Mouse (Mus musculus) lung, embryonic 15.5 days (tissue): ENCODE data around the gene Slc25a22. TPM values are rescaled to one million over a fixed set of nuclear protein-coding genes. Genes with fewer than 3 reads are reported as not detected.
A peak's percentile ranks its signal among the peaks of the same experiment; 100 is the strongest.
"Not testable (repeated sequence)": the region's sequence is repeated elsewhere in the genome, so short reads cannot be mapped to it uniquely, and the experiment has no call there.

Experiments used
- ATAC-seq: fragments of 200-750 bp; cut with Nextera tagmentation; 2 replicates; pipeline ENCODE4 v1.8.0; 2017; ENCODE audit warnings: moderate number of reproducible peaks, borderline replicate concordance; ENCODE audit not compliant: low FRiP score, low TSS enrichment; ENCODE audit errors: extremely low read depth
- H3K27ac ChIP-seq: fragments of 300-500 bp; sonication (generic); 2 replicates; pipeline ENCODE4 v1.5.1; 2015; ENCODE audit warnings: moderate library complexity, mild to moderate bottlenecking, inconsistent platforms
- H3K27me3 ChIP-seq: fragments of 300-500 bp; sonication (generic); 2 replicates; pipeline ENCODE4 v1.6.1; 2015; ENCODE audit warnings: inconsistent platforms
- H3K36me3 ChIP-seq: fragments of 300-500 bp; sonication (generic); 2 replicates; pipeline ENCODE4 v1.6.1; 2015; ENCODE audit warnings: inconsistent platforms
- H3K4me1 ChIP-seq: fragments of 300-500 bp; sonication (generic); 2 replicates; pipeline ENCODE4 v1.6.1; 2015; ENCODE audit warnings: inconsistent platforms
- H3K4me2 ChIP-seq: fragments of 300-500 bp; sonication (generic); 2 replicates; pipeline ENCODE4 v1.6.1; 2015; ENCODE audit warnings: inconsistent platforms, mild to moderate bottlenecking, moderate library complexity
- H3K4me3 ChIP-seq: fragments of 300-500 bp; sonication (generic); 2 replicates; pipeline ENCODE4 v1.5.1; 2015; ENCODE audit warnings: mild to moderate bottlenecking, inconsistent platforms
- H3K9ac ChIP-seq: fragments of 300-500 bp; sonication (generic); 2 replicates; pipeline ENCODE4 v1.6.1; 2015; ENCODE audit warnings: inconsistent platforms
- H3K9me3 ChIP-seq: fragments of 300-500 bp; sonication (generic); 2 replicates; pipeline ENCODE4 v1.6.1; 2016; ENCODE audit warnings: inconsistent platforms
- WGBS: fragments of 180-500 bp; shearing (Covaris S2); methylation state at CpG from one replicate; pipeline ENCODE4 v1.1.7; 2015; 5-methylcytosine and 5-hydroxymethylcytosine counted together
- polyA plus RNA-seq: library from polyadenylated mRNA; unstranded; fragments of >200 nt; fragmentation: Nextera tagmentation; extraction: Ambion mirVana; gene quantifications from 2 replicates; pipeline ENCODE4 v1.2.1, GENCODE M21; 2015

The Slc25a22 gene
- polyA plus RNA-seq, 1 experiment from 2014 or later, result 25.1 TPM

- Histone ChIP-seq H3K4me3 (peak within 1 kb of the TSS; percentile 68), H3K27ac (peak within 1 kb of the TSS; percentile 87), H3K9me3 (no peaks in the 10 kb centered on the region), H3K36me3 (peaks cover 27% of the 10 kb centered on the region), H3K4me1 (peaks cover 35% of the 10 kb centered on the region), H3K9ac (peak within 1 kb of the TSS; percentile 60), H3K27me3 (peaks cover 6% of the 10 kb centered on the region), H3K4me2 (peak within 1 kb of the TSS; percentile 89)
- peak; percentile 79 for ATAC-seq
- under 1% methylated on average over 45 of the region's 45 CpGs for WGBS
Observed at GRCm38 (mm10) chr7:141454967-141455551, 17.4 kb upstream of the Slc25a22 start, which contains the start of gene Pnpla2. Pnpla2 (plus strand) TSS chr7:141455198.

GRCm38 (mm10) chr7:141453636-141454035, 15.9 kb upstream of the Slc25a22 start:
- H3K9ac ChIP-seq, result no peak overlapping the region
- H3K4me1 ChIP-seq, result peaks cover 40% of the 10 kb centered on the region
- H3K27me3 ChIP-seq, result no peaks in the 10 kb centered on the region
- 61% methylated on average over 2 of the region's 2 CpGs for WGBS
- H3K4me2 ChIP-seq, result no peak overlapping the region
- peaks cover 38% of the 10 kb centered on the region for H3K36me3 ChIP-seq
- no peak overlapping the region for H3K27ac ChIP-seq
- ATAC-seq, result no peak
- no peaks in the 10 kb centered on the region for H3K9me3 ChIP-seq
- no peak overlapping the region for H3K4me3 ChIP-seq

- no peak for ATAC-seq
Observed at GRCm38 (mm10) chr7:141451928-141452327, 14.2 kb upstream of the Slc25a22 start.

GRCm38 (mm10) chr7:141447110-141447991, 9.7 kb upstream of the Slc25a22 start, which contains the start of gene Rplp2:
Rplp2 (plus strand) TSS chr7:141447370.
- ATAC-seq, result peak; percentile 89
- peaks cover 41% of the 10 kb centered on the region for H3K4me1 ChIP-seq

More at GRCm38 (mm10) chr7:141451928-141452327, 14.2 kb upstream of the Slc25a22 start:
- peaks cover 40% of the 10 kb centered on the region for H3K36me3 ChIP-seq
- no peaks in the 10 kb centered on the region for H3K27me3 ChIP-seq
- no peak overlapping the region for H3K9ac ChIP-seq
- no peaks in the 10 kb centered on the region for H3K9me3 ChIP-seq
- H3K27ac ChIP-seq, result no peak overlapping the region
- H3K4me3 ChIP-seq, result no peak overlapping the region
- peaks cover 46% of the 10 kb centered on the region for H3K4me1 ChIP-seq
- H3K4me2 ChIP-seq, result no peak overlapping the region

GRCm38 (mm10) chr7:141446374-141446773, 8.7 kb upstream of the Slc25a22 start:
- H3K9ac ChIP-seq, H3K9me3 ChIP-seq, H3K27ac ChIP-seq, H3K4me3 ChIP-seq, ATAC-seq, H3K27me3 ChIP-seq: not testable (repeated sequence)
- 74% methylated on average over 3 of the region's 3 CpGs for WGBS
- Histone ChIP-seq H3K36me3 (peaks cover 30% of the 10 kb centered on the region), H3K4me2 (peak overlapping the region; percentile 55; the same call in 1 of the 2 replicates), H3K4me1 (peaks cover 48% of the 10 kb centered on the region)

More at GRCm38 (mm10) chr7:141447110-141447991, 9.7 kb upstream of the Slc25a22 start, which contains the start of gene Rplp2:
- Histone ChIP-seq H3K27me3 (no peaks in the 10 kb centered on the region), H3K27ac (peak within 1 kb of the TSS; percentile 85), H3K36me3 (peaks cover 40% of the 10 kb centered on the region), H3K4me3 (peak within 1 kb of the TSS; percentile 66), H3K9ac (peak within 1 kb of the TSS; percentile 79), H3K4me2 (peak within 1 kb of the TSS; percentile 55), H3K9me3 (no peaks in the 10 kb centered on the region)
- WGBS, result under 1% methylated on average over 63 of the region's 63 CpGs

GRCm38 (mm10) chr7:141443828-141444237, 6.1 kb upstream of the Slc25a22 start, which contains the start of gene Pidd1:
Pidd1 (minus strand) TSS chr7:141444025.
- peak; percentile 48; the same call in 1 of the 2 replicates for ATAC-seq
- Histone ChIP-seq H3K4me2 (peak within 1 kb of the TSS; percentile 95), H3K9ac (peak within 1 kb of the TSS; percentile 68), H3K4me3 (peak within 1 kb of the TSS; percentile 51), H3K27ac (peak within 1 kb of the TSS; percentile 79), H3K4me1 (peaks cover 48% of the 10 kb centered on the region), H3K36me3 (peaks cover 17% of the 10 kb centered on the region), H3K9me3 (no peaks in the 10 kb centered on the region), H3K27me3 (no peaks in the 10 kb centered on the region)
- 0% methylated on average over 25 of the region's 25 CpGs for WGBS

GRCm38 (mm10) chr7:141443081-141443821, 5.6 kb upstream of the Slc25a22 start:
- ATAC-seq, result no peak
- WGBS, result 10% methylated on average over 12 of the region's 12 CpGs

GRCm38 (mm10) chr7:141442199-141442598, 4.5 kb upstream of the Slc25a22 start:
- no peak for ATAC-seq
- Histone ChIP-seq H3K27ac (no peak overlapping the region), H3K4me3 (peak overlapping the region; percentile 51), H3K4me2 (peak overlapping the region; percentile 95), H3K36me3 (peaks cover 19% of the 10 kb centered on the region), H3K4me1 (peaks cover 44% of the 10 kb centered on the region), H3K27me3 (no peaks in the 10 kb centered on the region), H3K9ac (peak overlapping the region; percentile 68), H3K9me3 (no peaks in the 10 kb centered on the region)
- 85% methylated on average over 13 of the region's 13 CpGs for WGBS

More at GRCm38 (mm10) chr7:141443081-141443821, 5.6 kb upstream of the Slc25a22 start:
- H3K27me3 ChIP-seq, result no peaks in the 10 kb centered on the region
- H3K4me2 ChIP-seq, result peak overlapping the region; percentile 95
- H3K27ac ChIP-seq, result peak overlapping the region; percentile 73
- H3K9me3 ChIP-seq, result no peaks in the 10 kb centered on the region
- peak overlapping the region; percentile 68 for H3K9ac ChIP-seq
- peaks cover 43% of the 10 kb centered on the region for H3K4me1 ChIP-seq
- H3K4me3 ChIP-seq, result peak overlapping the region; percentile 51
- H3K36me3 ChIP-seq, result peaks cover 17% of the 10 kb centered on the region

GRCm38 (mm10) chr7:141441460-141441859, 3.8 kb upstream of the Slc25a22 start:
- no peak for ATAC-seq
- Histone ChIP-seq H3K4me1 (peaks cover 44% of the 10 kb centered on the region), H3K9ac (no peak overlapping the region), H3K27ac (no peak overlapping the region), H3K4me3 (no peak overlapping the region), H3K9me3 (no peaks in the 10 kb centered on the region), H3K27me3 (no peaks in the 10 kb centered on the region), H3K4me2 (0 out of 2 replicates have a peak overlapping the region, but pooled peaks have one; percentile 95), H3K36me3 (peaks cover 19% of the 10 kb centered on the region)
- 92% methylated on average over 9 of the region's 9 CpGs for WGBS

- WGBS, result 28% methylated on average over 6 of the region's 6 CpGs
- Histone ChIP-seq H3K9ac (no peak overlapping the region; the same call in 1 of the 2 replicates), H3K9me3 (no peaks in the 10 kb centered on the region), H3K36me3 (peaks cover 19% of the 10 kb centered on the region), H3K4me3 (no peak overlapping the region), H3K4me1 (peaks cover 50% of the 10 kb centered on the region), H3K27me3 (no peaks in the 10 kb centered on the region), H3K27ac (no peak overlapping the region), H3K4me2 (no peak overlapping the region)
- no peak for ATAC-seq
Observed at GRCm38 (mm10) chr7:141440613-141441012, 2.9 kb upstream of the Slc25a22 start.

- Histone ChIP-seq H3K4me1 (peaks cover 56% of the 10 kb centered on the region), H3K27me3 (no peaks in the 10 kb centered on the region), H3K36me3 (peaks cover 19% of the 10 kb centered on the region), H3K4me2 (no peak overlapping the region), H3K9ac (no peak overlapping the region), H3K27ac (no peak overlapping the region), H3K9me3 (no peaks in the 10 kb centered on the region), H3K4me3 (no peak overlapping the region)
- no peak for ATAC-seq
- 91% methylated on average over 11 of the region's 11 CpGs for WGBS
Observed at GRCm38 (mm10) chr7:141439811-141440210, 2.1 kb upstream of the Slc25a22 start.
